Mouse (Mus musculus) cerebellum, postnatal 14 days (tissue): Measurements from ENCODE around the gene Pdzd3.

ENCODE experiments used
- DNase-seq, 2 experiments: peaks; one replicate each; pipeline ENCODE4 v3.0.0; 2021; ENCODE audit warnings: mixed read lengths in 2 of 2

Pdzd3 gene

DNA sequence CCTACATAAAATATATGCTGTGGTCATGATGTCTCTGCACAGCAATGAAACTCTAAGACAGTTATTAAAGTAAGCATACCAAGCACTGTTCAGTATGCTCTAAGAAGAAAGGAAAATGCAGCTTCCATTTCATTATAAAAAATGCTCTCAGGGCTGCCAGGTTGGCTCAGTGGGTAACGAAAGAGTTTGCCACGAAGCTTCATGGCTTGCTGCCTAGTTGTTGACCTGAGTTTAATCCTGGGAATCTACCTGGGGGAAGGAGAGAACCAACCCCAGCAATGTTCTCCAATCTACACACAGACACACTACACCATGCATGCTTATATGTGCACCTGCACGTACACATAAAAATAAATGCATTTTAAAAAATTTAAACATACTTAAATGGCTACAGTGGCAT is 52.1 kb downstream of the Pdzd3 start:
- peak; percentile 72 to 76 for DNase-seq
